Mouse (Mus musculus) T-cell, adult 2 months (primary cell): ENCODE measurements around the gene Fat1.
"Not testable (repeated sequence)": the region's sequence is repeated elsewhere in the genome, so short reads cannot be mapped to it uniquely, and the experiment has no call there.

Source experiments
- DNase-seq: peaks from one replicate; pipeline ENCODE4 v3.0.0; 2022; ENCODE audit warnings: low spot score

The Fat1 gene

GRCm38 (mm10) chr8:45065391-45065790 lies 130.1 kb downstream of the Fat1 start:
- DNase-seq, result not testable (repeated sequence)

GRCm38 (mm10) chr8:45068759-45069386 lies 133.6 kb downstream of the Fat1 start, which contains the start of gene Mtnr1a:
Gene Mtnr1a (plus strand): TSS chr8:45069137.
- DNase-seq, result no peak

GRCm38 (mm10) chr8:45070949-45071348 lies 135.7 kb downstream of the Fat1 start:
- no peak for DNase-seq

GRCm38 (mm10) chr8:45080850-45081249 lies 145.6 kb downstream of the Fat1 start:
- no peak for DNase-seq

- DNase-seq, result no peak
Measured at GRCm38 (mm10) chr8:45093599-45093998, 158.4 kb downstream of the Fat1 start.
